Mouse (Mus musculus): ENCODE measurements around the gene Kcnj5. TPM values are rescaled to one million over a fixed set of nuclear protein-coding genes. Genes with fewer than 3 reads are reported as not detected.
A peak's percentile ranks its signal among the peaks of the same experiment; 100 is the strongest.

Kcnj5 gene
- polyA plus RNA-seq, 1 experiment, result 1.4 TPM

DNA sequence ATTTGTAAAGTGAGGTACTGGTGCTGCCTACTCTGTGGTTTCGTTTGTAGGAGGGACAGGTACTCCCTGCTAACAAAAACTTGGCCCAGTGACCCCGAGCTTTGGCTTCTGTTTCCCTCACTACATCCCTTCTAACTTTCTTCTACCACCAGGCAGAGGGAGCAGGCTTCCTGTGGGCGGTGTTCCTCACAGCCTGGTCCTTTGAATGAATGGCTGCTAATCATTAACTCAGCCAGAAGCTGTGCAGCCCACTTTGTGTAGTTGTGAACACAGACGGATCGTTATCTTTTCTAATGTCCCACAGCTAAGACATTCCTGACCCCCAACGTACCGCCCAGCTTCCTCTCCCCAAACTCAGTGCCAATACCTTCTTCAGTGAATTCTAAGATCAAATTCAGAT is 52.5 kb downstream of the Kcnj5 start:
- no peak for DNase-seq
- no peak for TF ChIP-seq CTCF (IDR thresholded peaks at IDR 0.05; ENCODE audit: borderline replicate concordance, control insufficient read depth, extremely low read depth, insufficient read depth, low read length, poor library complexity)
- TF ChIP-seq POLR2A (IDR thresholded peaks at IDR 0.05; ENCODE audit: control insufficient read depth, extremely low read depth, insufficient read depth, low read length, poor library complexity), result no peak
- Histone ChIP-seq H3K4me1 (replicated peaks; ENCODE audit: control insufficient read depth, insufficient read depth, low read length) (no peaks in the 10 kb centered on the region), H3K27ac (ENCODE audit: control insufficient read depth, insufficient read depth, low read length) (no peak overlapping the region), H3K36me3 (ENCODE audit: control insufficient read depth, insufficient read depth, low read length) (no peaks in the 10 kb centered on the region), H3K27me3 (ENCODE audit: control insufficient read depth, insufficient read depth, low read length) (no peaks in the 10 kb centered on the region), H3K4me3 (ENCODE audit: control insufficient read depth, insufficient read depth, low read length) (no peak overlapping the region)
- 25% methylated on average over 7 of the region's 7 CpGs for WGBS

DNA sequence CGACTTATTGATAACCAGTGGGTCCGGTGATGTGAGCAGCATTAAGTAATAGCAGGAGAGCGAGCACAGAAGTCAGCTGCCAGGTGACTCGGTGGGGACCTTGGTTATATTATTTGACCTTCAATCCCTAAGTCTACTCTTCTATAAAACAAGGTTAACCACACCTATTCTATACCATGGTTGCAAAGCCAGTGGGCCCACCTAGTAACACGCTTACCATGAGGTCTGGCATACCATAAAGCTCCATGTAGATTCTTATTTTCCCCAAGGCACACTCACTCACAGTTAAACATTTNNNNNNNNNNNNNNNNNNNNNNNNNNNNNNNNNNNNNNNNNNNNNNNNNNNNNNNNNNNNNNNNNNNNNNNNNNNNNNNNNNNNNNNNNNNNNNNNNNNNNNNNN is 60.6 kb downstream of the Kcnj5 start:
- TF ChIP-seq POLR2A (IDR thresholded peaks at IDR 0.05; ENCODE audit: control insufficient read depth, extremely low read depth, insufficient read depth, low read length, poor library complexity), result no peak
- Histone ChIP-seq H3K36me3 (ENCODE audit: control insufficient read depth, insufficient read depth, low read length) (no peaks in the 10 kb centered on the region), H3K27ac (ENCODE audit: control insufficient read depth, insufficient read depth, low read length) (no peak overlapping the region), H3K4me1 (replicated peaks; ENCODE audit: control insufficient read depth, insufficient read depth, low read length) (no peaks in the 10 kb centered on the region), H3K27me3 (ENCODE audit: control insufficient read depth, insufficient read depth, low read length) (no peaks in the 10 kb centered on the region), H3K4me3 (ENCODE audit: control insufficient read depth, insufficient read depth, low read length) (no peak overlapping the region)
- DNase-seq, result no peak
- WGBS, result 97% methylated on average over 5 of the region's 5 CpGs

DNA sequence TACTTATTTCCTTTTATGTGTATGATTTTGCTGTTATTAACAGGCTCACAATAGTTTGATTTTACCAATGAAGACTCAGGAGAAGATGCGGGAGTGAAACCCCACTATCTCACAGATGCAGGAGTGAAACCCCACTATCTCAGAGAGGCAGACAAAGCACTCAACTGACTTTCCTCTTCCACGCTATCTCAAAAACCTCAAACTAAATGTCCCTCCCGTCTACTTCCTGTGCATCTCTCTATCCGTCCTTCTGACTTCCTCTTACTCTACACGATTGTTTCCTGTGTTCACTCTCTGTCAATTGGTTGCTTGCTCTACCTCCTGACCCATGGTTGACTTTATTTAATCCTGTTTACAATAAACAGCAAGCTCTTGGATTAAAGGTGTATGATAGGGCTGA is 63.7 kb downstream of the Kcnj5 start:
- Histone ChIP-seq H3K4me3 (ENCODE audit: control insufficient read depth, insufficient read depth, low read length) (no peak overlapping the region), H3K36me3 (ENCODE audit: control insufficient read depth, insufficient read depth, low read length) (no peaks in the 10 kb centered on the region), H3K27ac (ENCODE audit: control insufficient read depth, insufficient read depth, low read length) (no peak overlapping the region), H3K27me3 (ENCODE audit: control insufficient read depth, insufficient read depth, low read length) (no peaks in the 10 kb centered on the region), H3K4me1 (replicated peaks; ENCODE audit: control insufficient read depth, insufficient read depth, low read length) (no peaks in the 10 kb centered on the region)
- DNase-seq, result peak; percentile 2
- 11% methylated on average over 5 of the region's 5 CpGs for WGBS
- TF ChIP-seq CTCF (IDR thresholded peaks at IDR 0.05; ENCODE audit: borderline replicate concordance, control insufficient read depth, extremely low read depth, insufficient read depth, low read length, poor library complexity) (no peak), POLR2A (IDR thresholded peaks at IDR 0.05; ENCODE audit: control insufficient read depth, extremely low read depth, insufficient read depth, low read length, poor library complexity) (no peak)

DNA sequence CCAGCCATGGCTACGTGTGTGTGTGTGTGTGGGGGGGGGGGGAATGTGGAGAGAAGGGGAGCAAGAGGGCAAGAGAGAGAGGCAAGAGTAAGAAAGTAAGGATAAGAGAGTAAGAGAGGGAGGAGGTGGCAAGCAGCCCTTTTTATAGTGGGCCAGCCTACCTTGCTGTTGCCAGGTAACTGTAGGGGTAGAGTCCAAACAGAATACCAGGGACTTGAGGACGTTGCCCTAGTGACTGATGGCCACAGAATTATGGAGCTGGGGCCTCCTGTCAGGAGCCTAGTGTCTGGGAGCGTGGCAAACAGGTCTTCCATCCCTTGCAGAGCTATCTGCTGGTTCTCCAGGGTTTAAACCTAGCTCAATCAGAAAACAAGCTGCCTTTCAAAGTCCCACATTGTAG is 64.4 kb downstream of the Kcnj5 start:
- Histone ChIP-seq H3K4me1 (replicated peaks; ENCODE audit: control insufficient read depth, insufficient read depth, low read length) (no peaks in the 10 kb centered on the region), H3K27me3 (ENCODE audit: control insufficient read depth, insufficient read depth, low read length) (no peaks in the 10 kb centered on the region), H3K4me3 (ENCODE audit: control insufficient read depth, insufficient read depth, low read length) (no peak overlapping the region), H3K36me3 (ENCODE audit: control insufficient read depth, insufficient read depth, low read length) (no peaks in the 10 kb centered on the region), H3K27ac (ENCODE audit: control insufficient read depth, insufficient read depth, low read length) (no peak overlapping the region)
- DNase-seq, result no peak
- WGBS, result 91% methylated on average over 3 of the region's 3 CpGs
- no peak for TF ChIP-seq CTCF (IDR thresholded peaks at IDR 0.05; ENCODE audit: borderline replicate concordance, control insufficient read depth, extremely low read depth, insufficient read depth, low read length, poor library complexity)
- no peak for TF ChIP-seq POLR2A (IDR thresholded peaks at IDR 0.05; ENCODE audit: control insufficient read depth, extremely low read depth, insufficient read depth, low read length, poor library complexity)

DNA sequence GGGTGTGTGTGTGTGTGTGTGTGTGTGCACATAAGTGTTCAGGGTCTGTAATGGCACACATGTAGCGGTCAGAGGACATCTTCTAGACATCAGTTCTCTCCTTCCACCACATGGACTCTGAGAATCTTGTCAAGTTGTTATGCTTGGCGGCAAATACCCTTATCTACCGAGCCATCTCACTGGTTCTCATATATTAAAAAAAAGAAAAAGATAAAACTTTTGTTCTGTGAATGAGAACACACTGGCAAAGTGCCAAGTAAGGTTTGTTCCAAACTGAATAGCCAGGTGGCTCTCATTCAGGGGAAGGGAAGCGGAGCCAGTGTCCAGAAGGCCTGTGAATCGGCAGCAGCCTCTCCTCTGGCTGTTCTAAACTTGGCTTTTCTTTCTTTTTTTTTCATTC is 66.1 kb downstream of the Kcnj5 start:
- Histone ChIP-seq H3K27me3 (ENCODE audit: control insufficient read depth, insufficient read depth, low read length) (no peaks in the 10 kb centered on the region), H3K4me3 (ENCODE audit: control insufficient read depth, insufficient read depth, low read length) (no peak overlapping the region), H3K4me1 (replicated peaks; ENCODE audit: control insufficient read depth, insufficient read depth, low read length) (no peaks in the 10 kb centered on the region), H3K27ac (ENCODE audit: control insufficient read depth, insufficient read depth, low read length) (no peak overlapping the region), H3K36me3 (ENCODE audit: control insufficient read depth, insufficient read depth, low read length) (no peaks in the 10 kb centered on the region)
- 71% methylated on average over 5 of the region's 5 CpGs for WGBS
- TF ChIP-seq CTCF (IDR thresholded peaks at IDR 0.05; ENCODE audit: borderline replicate concordance, control insufficient read depth, extremely low read depth, insufficient read depth, low read length, poor library complexity) (no peak), POLR2A (IDR thresholded peaks at IDR 0.05; ENCODE audit: control insufficient read depth, extremely low read depth, insufficient read depth, low read length, poor library complexity) (no peak)
- DNase-seq, result no peak

DNA sequence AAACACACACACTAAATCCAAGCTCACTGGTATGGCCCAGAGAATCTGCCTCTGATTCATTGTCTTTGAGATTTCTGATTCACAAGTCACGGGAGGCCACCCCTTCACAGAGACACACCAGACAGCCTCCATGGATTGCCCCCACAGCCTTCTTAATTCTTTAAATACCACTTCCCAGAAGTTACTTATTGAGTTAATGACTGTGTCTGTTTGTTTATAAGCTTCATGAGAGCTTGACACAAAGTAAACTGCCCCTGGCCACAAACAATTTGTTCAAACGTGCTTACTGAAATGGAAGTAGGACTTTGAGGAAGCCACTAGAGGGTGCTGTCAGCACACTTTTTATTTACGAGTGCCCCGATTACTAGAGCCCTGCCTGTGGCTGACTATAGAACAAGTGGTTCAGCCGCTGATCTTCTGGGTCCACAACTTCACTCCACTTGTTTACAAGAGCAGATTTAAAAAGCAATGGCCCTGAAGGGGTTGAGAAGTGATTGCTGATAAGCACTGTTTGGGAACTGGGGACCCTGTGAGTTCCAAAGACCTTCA is 72.2 kb downstream of the Kcnj5 start:
- no peak for TF ChIP-seq CTCF (IDR thresholded peaks at IDR 0.05; ENCODE audit: borderline replicate concordance, control insufficient read depth, extremely low read depth, insufficient read depth, low read length, poor library complexity)
- TF ChIP-seq POLR2A (IDR thresholded peaks at IDR 0.05; ENCODE audit: control insufficient read depth, extremely low read depth, insufficient read depth, low read length, poor library complexity), result no peak
- no peaks in the 10 kb centered on the region for H3K4me1 ChIP-seq (replicated peaks; ENCODE audit: control insufficient read depth, insufficient read depth, low read length)
- WGBS, result 20% methylated on average over 5 of the region's 5 CpGs
- H3K27ac ChIP-seq (ENCODE audit: control insufficient read depth, insufficient read depth, low read length), result no peak overlapping the region
- DNase-seq, result peak; percentile 54
- H3K27me3 ChIP-seq (ENCODE audit: control insufficient read depth, insufficient read depth, low read length), result no peaks in the 10 kb centered on the region
- H3K4me3 ChIP-seq (ENCODE audit: control insufficient read depth, insufficient read depth, low read length), result no peak overlapping the region
- H3K36me3 ChIP-seq (ENCODE audit: control insufficient read depth, insufficient read depth, low read length), result no peaks in the 10 kb centered on the region

Other genes with a start within 250 kb of the Kcnj5 start
- gene Arhgap32, start 228.2 kb downstream of the Kcnj5 start, polyA plus RNA-seq (2012; rRNA removed), result 1.5 and 2.3 TPM in 2 replicates
- gene Kcnj1, start 28.1 kb upstream of the Kcnj5 start, polyA plus RNA-seq (2012; rRNA removed), result 0.03 TPM in 1 of 2 replicates, not detected in the other
- 28.5 and 33.9 TPM in 2 replicates for gene Fli1, start 198.5 kb upstream of the Kcnj5 start, polyA plus RNA-seq (2012; rRNA removed)

Measured in thymus, adult 2 months (tissue).